Mouse (Mus musculus) cerebellum, adult 2 months (tissue): ENCODE measurements around the gene Synpr.

Experiments
- CTCF ChIP-seq: fragments of 200-500 bp; IDR thresholded peaks from 2 replicates; pipeline ENCODE4 v1.5.1; 2011; ENCODE audit warnings: low read depth, mild to moderate bottlenecking, control low read depth, low read length, moderate library complexity, borderline replicate concordance; ENCODE audit not compliant: insufficient read depth
- POLR2A ChIP-seq: fragments of 200-500 bp; IDR thresholded peaks from 2 replicates; pipeline ENCODE4 v1.6.1; 2011; ENCODE audit warnings: low read length, control low read depth, borderline replicate concordance; ENCODE audit not compliant: insufficient read depth

GRCm38 (mm10) chr14:13571941-13572340, 287.4 kb downstream of the Synpr start:
- TF ChIP-seq POLR2A (no peak), CTCF (no peak)
